Mouse (Mus musculus): ENCODE measurements around the gene Tmem95. TPM values are rescaled to one million over a fixed set of nuclear protein-coding genes. Genes with fewer than 3 reads are reported as not detected.

Tmem95 gene
- polyA plus RNA-seq, 1 experiment from 2014 or later: not detected

- Histone ChIP-seq H3K27ac (ENCODE audit: low read length) (peak overlapping the region; percentile 98), H3K4me1 (ENCODE audit: control insufficient read depth, low read depth, low read length) (peaks cover 25% of the 10 kb centered on the region), H3K4me2 (ENCODE audit: low read depth, low read length) (peak overlapping the region; percentile 98), H3K27me3 (ENCODE audit: control insufficient read depth, insufficient read depth, low read depth, low read length) (0 out of 2 replicates have a peak, but pooled peaks cover 3% of the 10 kb centered on the region), H3K9ac (ENCODE audit: low read depth, low read length) (peak overlapping the region; percentile 91), H3K36me3 (ENCODE audit: control insufficient read depth, insufficient read depth) (peaks cover 21% of the 10 kb centered on the region), H3K4me3 (ENCODE audit: low read depth, low read length) (peak overlapping the region; percentile 88), H3K9me3 (replicated peaks; ENCODE audit: control insufficient read depth, low read length) (no peaks in the 10 kb centered on the region)
- ATAC-seq (ENCODE audit: low read depth): peak; percentile 65
- 0% methylated on average over 41 of the region's 42 CpGs for WGBS (ENCODE audit: insufficient replicate concordance)
Measured at GRCm38 (mm10) chr11:69901406-69901846, 23.6 kb upstream of the Tmem95 start.

- H3K4me2 ChIP-seq (ENCODE audit: low read depth, low read length): peak within 1 kb of the TSS; percentile 98
- H3K27me3 ChIP-seq (ENCODE audit: control insufficient read depth, insufficient read depth, low read depth, low read length): 0 out of 2 replicates have a peak, but pooled peaks cover 3% of the 10 kb centered on the region
- under 1% methylated on average over 38 of the region's 38 CpGs for WGBS (ENCODE audit: insufficient replicate concordance)
- peak within 1 kb of the TSS; percentile 98 for H3K27ac ChIP-seq (ENCODE audit: low read length)
- peaks cover 16% of the 10 kb centered on the region for H3K36me3 ChIP-seq (ENCODE audit: control insufficient read depth, insufficient read depth)
- H3K4me3 ChIP-seq (ENCODE audit: low read depth, low read length): peak within 1 kb of the TSS; percentile 88
- ATAC-seq (ENCODE audit: low read depth): peak; percentile 92
- H3K9ac ChIP-seq (ENCODE audit: low read depth, low read length): peak within 1 kb of the TSS; percentile 91
- peaks cover 27% of the 10 kb centered on the region for H3K4me1 ChIP-seq (ENCODE audit: control insufficient read depth, low read depth, low read length)
- no peaks in the 10 kb centered on the region for H3K9me3 ChIP-seq (replicated peaks; ENCODE audit: control insufficient read depth, low read length)
Measured at GRCm38 (mm10) chr11:69900471-69901405, 22.9 kb upstream of the Tmem95 start, which contains the start of the genes 2810408A11Rik and Neurl4. 2810408A11Rik (minus strand) TSS chr11:69900987. Neurl4 (plus strand) TSS chr11:69901072.

- Histone ChIP-seq H3K9me3 (replicated peaks; ENCODE audit: control insufficient read depth, low read length) (no peaks in the 10 kb centered on the region), H3K4me1 (ENCODE audit: control insufficient read depth, low read depth, low read length) (peaks cover 34% of the 10 kb centered on the region), H3K9ac (ENCODE audit: low read depth, low read length) (0 out of 2 replicates have a peak overlapping the region, but pooled peaks have one; percentile 19), H3K27me3 (ENCODE audit: control insufficient read depth, insufficient read depth, low read depth, low read length) (0 out of 2 replicates have a peak, but pooled peaks cover 3% of the 10 kb centered on the region), H3K36me3 (ENCODE audit: control insufficient read depth, insufficient read depth) (peaks cover 10% of the 10 kb centered on the region), H3K4me2 (ENCODE audit: low read depth, low read length) (peak overlapping the region; percentile 98), H3K27ac (ENCODE audit: low read length) (no peak overlapping the region), H3K4me3 (ENCODE audit: low read depth, low read length) (no peak overlapping the region; the same call in 1 of the 2 replicates)
- 41% methylated on average over 4 of the region's 4 CpGs for WGBS (ENCODE audit: insufficient replicate concordance)
- ATAC-seq (ENCODE audit: low read depth): no peak
Measured at GRCm38 (mm10) chr11:69899870-69900269, 22.1 kb upstream of the Tmem95 start.

- H3K9ac ChIP-seq (ENCODE audit: low read depth, low read length): no peak within 1 kb of the TSS
- H3K4me1 ChIP-seq (ENCODE audit: control insufficient read depth, low read depth, low read length): peaks cover 29% of the 10 kb centered on the region
- H3K4me3 ChIP-seq (ENCODE audit: low read depth, low read length): peak within 1 kb of the TSS; percentile 22; the same call in 1 of the 2 replicates
- H3K36me3 ChIP-seq (ENCODE audit: control insufficient read depth, insufficient read depth): no peaks in the 10 kb centered on the region
- peak within 1 kb of the TSS; percentile 64 for H3K27ac ChIP-seq (ENCODE audit: low read length)
- peak; percentile 63 for ATAC-seq (ENCODE audit: low read depth)
- no peaks in the 10 kb centered on the region for H3K9me3 ChIP-seq (replicated peaks; ENCODE audit: control insufficient read depth, low read length)
- H3K4me2 ChIP-seq (ENCODE audit: low read depth, low read length): 0 out of 2 replicates have a peak within 1 kb of the TSS, but pooled peaks have one; percentile 22
- WGBS (ENCODE audit: insufficient replicate concordance): 31% methylated on average over 4 of the region's 4 CpGs
- 0 out of 2 replicates have a peak, but pooled peaks cover 3% of the 10 kb centered on the region for H3K27me3 ChIP-seq (ENCODE audit: control insufficient read depth, insufficient read depth, low read depth, low read length)
Measured at GRCm38 (mm10) chr11:69895291-69895690, 17.5 kb upstream of the Tmem95 start, which contains the start of gene Acap1. Acap1 (minus strand) TSS chr11:69895539.

- H3K9me3 ChIP-seq (replicated peaks; ENCODE audit: control insufficient read depth, low read length): no peaks in the 10 kb centered on the region
- peaks cover 23% of the 10 kb centered on the region for H3K4me1 ChIP-seq (ENCODE audit: control insufficient read depth, low read depth, low read length)
- no peak for ATAC-seq (ENCODE audit: low read depth)
- no peak overlapping the region for H3K9ac ChIP-seq (ENCODE audit: low read depth, low read length)
- H3K36me3 ChIP-seq (ENCODE audit: control insufficient read depth, insufficient read depth): no peaks in the 10 kb centered on the region
- H3K4me2 ChIP-seq (ENCODE audit: low read depth, low read length): no peak overlapping the region
- 0 out of 2 replicates have a peak, but pooled peaks cover 3% of the 10 kb centered on the region for H3K27me3 ChIP-seq (ENCODE audit: control insufficient read depth, insufficient read depth, low read depth, low read length)
- H3K4me3 ChIP-seq (ENCODE audit: low read depth, low read length): peak overlapping the region; percentile 22; the same call in 1 of the 2 replicates
- no peak overlapping the region; the same call in 1 of the 2 replicates for H3K27ac ChIP-seq (ENCODE audit: low read length)
- WGBS (ENCODE audit: insufficient replicate concordance): 17% methylated on average over 5 of the region's 5 CpGs
Measured at GRCm38 (mm10) chr11:69894671-69895070, 16.9 kb upstream of the Tmem95 start.

- Histone ChIP-seq H3K4me3 (ENCODE audit: low read depth, low read length) (no peak overlapping the region), H3K9ac (ENCODE audit: low read depth, low read length) (no peak overlapping the region), H3K9me3 (replicated peaks; ENCODE audit: control insufficient read depth, low read length) (no peaks in the 10 kb centered on the region), H3K36me3 (ENCODE audit: control insufficient read depth, insufficient read depth) (no peaks in the 10 kb centered on the region), H3K4me2 (ENCODE audit: low read depth, low read length) (no peak overlapping the region), H3K27me3 (ENCODE audit: control insufficient read depth, insufficient read depth, low read depth, low read length) (no peaks in the 10 kb centered on the region), H3K27ac (ENCODE audit: low read length) (no peak overlapping the region), H3K4me1 (ENCODE audit: control insufficient read depth, low read depth, low read length) (peaks cover 36% of the 10 kb centered on the region)
- 35% methylated on average over 4 of the region's 4 CpGs for WGBS (ENCODE audit: insufficient replicate concordance)
- no peak for ATAC-seq (ENCODE audit: low read depth)
Measured at GRCm38 (mm10) chr11:69891482-69891881, 13.7 kb upstream of the Tmem95 start.

- H3K4me2 ChIP-seq (ENCODE audit: low read depth, low read length): peak overlapping the region; percentile 26
- H3K27ac ChIP-seq (ENCODE audit: low read length): peak overlapping the region; percentile 41
Measured at GRCm38 (mm10) chr11:69886907-69887635, 9.3 kb upstream of the Tmem95 start.

GRCm38 (mm10) chr11:69884663-69885062 lies 6.8 kb upstream of the Tmem95 start:
- ATAC-seq (ENCODE audit: low read depth): no peak
- no peak overlapping the region for H3K4me2 ChIP-seq (ENCODE audit: low read depth, low read length)
- H3K27ac ChIP-seq (ENCODE audit: low read length): no peak overlapping the region
- H3K4me3 ChIP-seq (ENCODE audit: low read depth, low read length): no peak overlapping the region
- 70% methylated on average over 8 of the region's 8 CpGs for WGBS (ENCODE audit: insufficient replicate concordance)
- H3K27me3 ChIP-seq (ENCODE audit: control insufficient read depth, insufficient read depth, low read depth, low read length): no peaks in the 10 kb centered on the region
- peaks cover 45% of the 10 kb centered on the region for H3K4me1 ChIP-seq (ENCODE audit: control insufficient read depth, low read depth, low read length)
- H3K9ac ChIP-seq (ENCODE audit: low read depth, low read length): no peak overlapping the region
- no peaks in the 10 kb centered on the region for H3K9me3 ChIP-seq (replicated peaks; ENCODE audit: control insufficient read depth, low read length)
- H3K36me3 ChIP-seq (ENCODE audit: control insufficient read depth, insufficient read depth): no peaks in the 10 kb centered on the region

More at GRCm38 (mm10) chr11:69886907-69887635, 9.3 kb upstream of the Tmem95 start:
- no peak overlapping the region for H3K4me3 ChIP-seq (ENCODE audit: low read depth, low read length)
- peak overlapping the region; percentile 27; the same call in 1 of the 2 replicates for H3K9ac ChIP-seq (ENCODE audit: low read depth, low read length)
- no peaks in the 10 kb centered on the region for H3K36me3 ChIP-seq (ENCODE audit: control insufficient read depth, insufficient read depth)
- no peaks in the 10 kb centered on the region for H3K9me3 ChIP-seq (replicated peaks; ENCODE audit: control insufficient read depth, low read length)
- ATAC-seq (ENCODE audit: low read depth): peak; percentile 76
- H3K4me1 ChIP-seq (ENCODE audit: control insufficient read depth, low read depth, low read length): peaks cover 29% of the 10 kb centered on the region
- 20% methylated on average over 8 of the region's 8 CpGs for WGBS (ENCODE audit: insufficient replicate concordance)
- H3K27me3 ChIP-seq (ENCODE audit: control insufficient read depth, insufficient read depth, low read depth, low read length): no peaks in the 10 kb centered on the region
